Mouse (Mus musculus) kidney, postnatal 0 days (tissue): ENCODE data around the gene Gm27021. TPM values are rescaled to one million over a fixed set of nuclear protein-coding genes. Genes with fewer than 3 reads are reported as not detected.

ENCODE experiments used
- ATAC-seq: fragments of 200-750 bp; cut with Nextera tagmentation; replicated peaks from 2 replicates; pipeline ENCODE4 v1.8.0; 2017; ENCODE audit warnings: low read depth, moderate number of reproducible peaks, moderate TSS enrichment, moderate library complexity; ENCODE audit not compliant: low FRiP score
- DNase-seq: peaks from one replicate; pipeline ENCODE4 v3.0.0-alpha.2; 2016; ENCODE audit warnings: low spot score
- H3K27ac ChIP-seq: fragments of 300-500 bp; sonication (generic); 2 replicates; pipeline ENCODE4 v1.5.1; 2014; ENCODE audit warnings: mild to moderate bottlenecking
- H3K27me3 ChIP-seq: fragments of 300-500 bp; sonication (generic); 2 replicates; pipeline ENCODE4 v1.6.1; 2014; ENCODE audit warnings: low read length, mixed read lengths; ENCODE audit not compliant: insufficient read depth
- H3K36me3 ChIP-seq: fragments of 300-500 bp; sonication (generic); 2 replicates; pipeline ENCODE4 v1.6.1; 2014; ENCODE audit warnings: low read length, mixed read lengths; ENCODE audit not compliant: insufficient read depth
- H3K4me1 ChIP-seq: fragments of 300-500 bp; sonication (generic); replicated peaks from 2 replicates; pipeline ENCODE4 v1.6.1; 2014; ENCODE audit warnings: antibody characterized with exemption, low read length, mixed read lengths; ENCODE audit not compliant: insufficient read depth
- H3K4me2 ChIP-seq: fragments of 300-500 bp; sonication (generic); 2 replicates; pipeline ENCODE4 v1.6.1; 2014; ENCODE audit warnings: mild to moderate bottlenecking, low read length, moderate library complexity, mixed read lengths
- H3K4me3 ChIP-seq: fragments of 300-500 bp; sonication (generic); replicated peaks from 2 replicates; pipeline ENCODE4 v1.5.1; 2014; ENCODE audit warnings: low read depth, low read length
- H3K9ac ChIP-seq: fragments of 300-500 bp; sonication (generic); 2 replicates; pipeline ENCODE4 v1.6.1; 2014; ENCODE audit warnings: low read depth, low read length
- H3K9me3 ChIP-seq: fragments of 300-500 bp; sonication (generic); replicated peaks from 2 replicates; pipeline ENCODE4 v1.6.1; 2016; ENCODE audit warnings: low read length, inconsistent platforms, mixed read lengths
- CTCF ChIP-seq: IDR thresholded peaks from 2 replicates; pipeline ENCODE4 v1.5.1; 2016; ENCODE audit warnings: antibody characterized with exemption, low read depth, mild to moderate bottlenecking, moderate library complexity
- WGBS: fragments of 180-500 bp; shearing (Covaris S2); extraction: QIAGEN DNeasy Blood & Tissue Kit; methylation state at CpG from one replicate; pipeline ENCODE4 v1.1.7; 2014; 5-methylcytosine and 5-hydroxymethylcytosine counted together
- polyA plus RNA-seq: library from polyadenylated mRNA; unstranded; fragments of >200 nt; fragmentation: Nextera tagmentation; extraction: Ambion mirVana; gene quantifications from 2 replicates; pipeline ENCODE4 v1.2.1, GENCODE M21; 2015

Gm27021 gene
- polyA plus RNA-seq, 1 experiment from 2014 or later: 3.2 TPM

DNA sequence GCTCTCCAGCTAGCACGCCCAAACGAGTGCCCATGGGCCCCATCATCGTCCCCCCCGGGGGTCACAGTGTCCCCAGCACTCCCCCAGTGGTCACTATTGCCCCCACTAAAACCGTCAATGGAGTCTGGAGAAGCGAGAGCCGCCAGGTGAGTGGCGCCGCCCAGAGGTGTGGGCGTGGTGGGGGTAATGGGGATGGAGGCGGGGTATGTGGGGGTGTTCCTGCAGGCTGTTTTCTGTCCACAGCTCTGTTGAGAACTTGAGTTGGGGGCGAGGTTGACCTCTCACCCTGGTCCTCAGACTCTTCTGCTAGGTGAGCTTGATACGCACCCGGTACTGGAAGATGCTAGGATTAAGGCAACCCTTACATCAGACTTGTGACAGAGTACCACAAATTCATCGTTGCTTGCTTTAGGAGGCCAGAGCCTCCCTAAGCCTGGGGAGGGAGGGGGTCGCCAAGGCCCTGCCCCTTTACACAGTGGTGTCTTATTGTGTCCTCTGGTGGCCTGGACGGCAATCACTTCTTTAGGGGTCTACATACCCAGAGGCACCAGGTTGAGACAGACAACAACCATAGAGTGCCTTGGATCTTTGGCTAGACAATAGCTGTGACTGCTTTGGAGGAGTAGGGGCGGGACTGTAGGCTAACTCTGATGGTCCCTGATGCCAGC lies 105.1 kb downstream of the Gm27021 start:
- Histone ChIP-seq H3K9me3 (no peaks in the 10 kb centered on the region), H3K4me2 (no peak overlapping the region), H3K27ac (peak overlapping the region; percentile 74; the same call in 1 of the 2 replicates), H3K4me1 (peaks cover 28% of the 10 kb centered on the region), H3K36me3 (peaks cover 17% of the 10 kb centered on the region), H3K27me3 (no peaks in the 10 kb centered on the region), H3K9ac (no peak overlapping the region), H3K4me3 (no peak overlapping the region)
- WGBS: 69% methylated on average over 18 of the region's 18 CpGs
- DNase-seq: no peak
- no peak for ATAC-seq
- TF ChIP-seq CTCF: no peak; the same call in 1 of the 2 replicates

DNA sequence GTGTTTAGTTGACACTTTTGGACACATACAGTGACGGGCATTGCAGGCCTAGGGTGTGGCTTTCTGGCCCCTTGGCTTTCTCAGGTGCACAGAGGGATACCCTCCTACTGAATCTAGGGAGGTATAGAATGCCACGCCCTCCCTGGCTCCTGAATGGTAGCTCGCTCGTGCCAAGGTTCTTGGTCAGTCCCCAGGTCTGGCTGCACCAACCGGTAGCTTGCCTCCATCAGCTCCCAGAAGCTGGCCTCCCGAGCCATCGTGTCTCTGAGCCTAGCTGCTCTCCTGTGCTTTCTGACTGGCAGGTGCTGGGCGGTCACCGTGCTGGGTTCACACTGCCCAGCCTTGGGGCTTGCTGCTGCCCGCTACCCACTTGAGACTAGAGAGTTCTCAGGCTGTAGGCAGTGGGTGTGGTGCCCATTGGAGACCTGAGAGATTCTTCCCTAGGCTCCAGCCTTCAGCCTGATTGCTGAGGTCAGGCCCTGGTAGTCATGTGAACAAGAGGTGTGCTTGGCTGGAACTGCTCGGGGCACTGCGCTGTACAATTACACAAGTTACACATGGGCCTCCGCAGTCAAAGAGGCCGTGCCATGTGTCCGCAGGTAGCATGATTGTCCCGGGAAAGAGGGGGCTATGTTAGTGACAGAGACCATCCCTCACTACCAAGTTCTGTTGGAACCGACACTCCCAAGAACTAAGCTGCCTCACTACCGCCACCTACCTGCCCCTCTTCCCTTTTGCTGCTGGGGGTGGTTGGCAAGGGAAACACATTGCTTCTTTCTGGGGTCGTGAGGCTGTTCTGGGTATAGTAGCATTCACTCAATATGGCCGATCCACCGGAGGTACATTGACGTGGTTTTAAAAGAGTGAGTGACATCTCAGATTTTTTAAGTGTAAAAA lies 106.1 kb downstream of the Gm27021 start:
- DNase-seq (no peak), ATAC-seq (no peak)
- Histone ChIP-seq H3K27ac (no peak overlapping the region), H3K9me3 (no peaks in the 10 kb centered on the region), H3K4me3 (no peak overlapping the region), H3K36me3 (peaks cover 6% of the 10 kb centered on the region; the same call in 1 of the 2 replicates), H3K27me3 (no peaks in the 10 kb centered on the region), H3K9ac (no peak overlapping the region), H3K4me1 (peaks cover 28% of the 10 kb centered on the region), H3K4me2 (no peak overlapping the region)
- peak; percentile 63; the same call in 1 of the 2 replicates for TF ChIP-seq CTCF
- WGBS: 79% methylated on average over 22 of the region's 22 CpGs

- no peak for DNase-seq
- no peak overlapping the region for H3K9ac ChIP-seq
- H3K4me3 ChIP-seq: no peak overlapping the region
- ATAC-seq: no peak
- H3K36me3 ChIP-seq: no peaks in the 10 kb centered on the region
- TF ChIP-seq CTCF: no peak
- H3K27me3 ChIP-seq: no peaks in the 10 kb centered on the region
- 54% methylated on average over 5 of the region's 5 CpGs for WGBS
- peaks cover 28% of the 10 kb centered on the region for H3K4me1 ChIP-seq
- H3K27ac ChIP-seq: no peak overlapping the region
- no peaks in the 10 kb centered on the region for H3K9me3 ChIP-seq
- no peak overlapping the region for H3K4me2 ChIP-seq
Measured at GRCm38 (mm10) chr8:120560535-120560934, 107.3 kb downstream of the Gm27021 start.

- Histone ChIP-seq H3K4me2 (no peak overlapping the region), H3K27me3 (no peaks in the 10 kb centered on the region), H3K4me3 (no peak overlapping the region), H3K4me1 (peaks cover 23% of the 10 kb centered on the region), H3K27ac (no peak overlapping the region), H3K9me3 (no peaks in the 10 kb centered on the region), H3K9ac (no peak overlapping the region), H3K36me3 (peaks cover 4% of the 10 kb centered on the region; the same call in 1 of the 2 replicates)
- no peak for TF ChIP-seq CTCF
- DNase-seq: no peak
- 58% methylated on average over 11 of the region's 11 CpGs for WGBS
- ATAC-seq: no peak
Measured at GRCm38 (mm10) chr8:120559654-120560053, 108.2 kb downstream of the Gm27021 start.

Other genes starting within 250 kb of the Gm27021 start
- gene Gins2, start 78.8 kb downstream of the Gm27021 start, polyA plus RNA-seq: 54.0 and 70.0 TPM in 2 replicates
- 2.2 and 2.6 TPM in 2 replicates for gene 1190005I06Rik, start 20.4 kb downstream of the Gm27021 start, polyA plus RNA-seq
- gene Cox4i1, start 143 bp upstream of the Gm27021 start, polyA plus RNA-seq: 2,057 and 2,086 TPM in 2 replicates
- gene Emc8, start 494 bp upstream of the Gm27021 start, polyA plus RNA-seq: 210 and 213 TPM in 2 replicates
- gene Irf8, start 68.3 kb upstream of the Gm27021 start, polyA plus RNA-seq: 15.7 TPM in 2 replicates